Mouse (Mus musculus) olfactory bulb, adult 2 months (tissue): ENCODE results near the gene Pde1a.

Experiments
- CTCF ChIP-seq: fragments of 200-500 bp; IDR thresholded peaks from 2 replicates; pipeline ENCODE4 v1.5.1; 2012; ENCODE audit warnings: low read depth, mild to moderate bottlenecking, low read length, moderate library complexity; ENCODE audit not compliant: insufficient read depth
- POLR2A ChIP-seq: fragments of 200-500 bp; IDR thresholded peaks from 2 replicates; pipeline ENCODE4 v1.6.1; 2012; ENCODE audit warnings: mild to moderate bottlenecking, low read depth, low read length, moderate library complexity; ENCODE audit not compliant: insufficient read depth

- TF ChIP-seq CTCF (no peak), POLR2A (no peak)
These were observed 91.3 kb downstream of the Pde1a start for GRCm38 (mm10) chr2:80037971-80038370.
